Mouse (Mus musculus) right cerebral cortex, postnatal 10 days (tissue): ENCODE measurements around the gene Vpreb2.
"Not testable (repeated sequence)": the region's sequence is repeated elsewhere in the genome, so short reads cannot be mapped to it uniquely, and the experiment has no call there.

ENCODE experiments used
- DNase-seq, 2 experiments: peaks; one replicate each; pipeline ENCODE4 v3.0.0; 2021; ENCODE audit warnings: low spot score in 2 of 2

Gene Vpreb2

DNA sequence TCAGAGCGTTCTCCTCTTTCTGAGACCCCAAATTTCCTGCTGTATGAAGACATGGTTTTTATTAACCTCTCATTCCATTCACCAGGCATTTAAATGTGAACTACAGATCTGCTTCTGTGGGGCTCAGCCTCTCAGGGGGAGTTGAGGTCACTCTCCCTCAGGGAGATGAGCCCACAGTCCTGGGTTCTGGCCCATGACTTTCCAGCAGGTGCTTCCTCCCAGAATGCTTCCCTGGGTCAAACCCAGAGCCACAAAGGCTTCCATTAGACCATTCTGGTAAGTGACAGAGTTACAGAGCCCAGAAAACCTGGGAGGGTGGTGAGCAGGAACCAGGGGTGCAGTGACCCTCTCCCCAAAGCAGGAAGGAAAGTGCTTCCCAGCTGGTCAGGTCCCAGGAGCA, at the start of gene Vpreb2:
Gene Vpreb2, plus strand, starts transcription at position 301 of the 400 bp plus-strand sequence.
- no peak for DNase-seq

DNA sequence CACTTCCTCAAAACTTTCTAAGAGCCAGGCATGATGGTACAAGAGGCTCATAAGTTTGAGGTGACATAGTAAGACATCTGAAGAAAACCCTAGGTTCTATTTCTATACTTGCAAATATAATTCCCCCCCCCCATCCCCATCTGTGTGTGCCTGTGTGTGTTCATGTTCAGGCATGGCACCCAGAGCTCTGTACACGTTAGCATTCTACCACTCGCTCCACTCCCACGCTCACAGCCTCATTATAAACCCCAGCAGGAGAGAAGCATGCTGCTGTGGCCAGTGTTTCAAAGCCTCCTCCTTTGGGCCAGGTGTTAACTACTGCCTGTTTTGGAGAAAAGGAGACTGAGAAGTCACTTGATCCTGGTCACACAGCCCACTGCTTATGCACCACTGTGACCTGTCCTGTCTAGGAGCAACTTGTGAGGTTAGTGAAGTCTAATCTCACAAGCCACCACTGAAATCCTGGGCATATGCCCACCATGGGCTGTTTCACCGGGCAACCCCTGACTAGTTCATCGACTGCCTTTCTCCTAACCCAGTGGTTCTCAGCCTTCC, 48.2 kb upstream of the Vpreb2 start:
- DNase-seq: no peak

DNA sequence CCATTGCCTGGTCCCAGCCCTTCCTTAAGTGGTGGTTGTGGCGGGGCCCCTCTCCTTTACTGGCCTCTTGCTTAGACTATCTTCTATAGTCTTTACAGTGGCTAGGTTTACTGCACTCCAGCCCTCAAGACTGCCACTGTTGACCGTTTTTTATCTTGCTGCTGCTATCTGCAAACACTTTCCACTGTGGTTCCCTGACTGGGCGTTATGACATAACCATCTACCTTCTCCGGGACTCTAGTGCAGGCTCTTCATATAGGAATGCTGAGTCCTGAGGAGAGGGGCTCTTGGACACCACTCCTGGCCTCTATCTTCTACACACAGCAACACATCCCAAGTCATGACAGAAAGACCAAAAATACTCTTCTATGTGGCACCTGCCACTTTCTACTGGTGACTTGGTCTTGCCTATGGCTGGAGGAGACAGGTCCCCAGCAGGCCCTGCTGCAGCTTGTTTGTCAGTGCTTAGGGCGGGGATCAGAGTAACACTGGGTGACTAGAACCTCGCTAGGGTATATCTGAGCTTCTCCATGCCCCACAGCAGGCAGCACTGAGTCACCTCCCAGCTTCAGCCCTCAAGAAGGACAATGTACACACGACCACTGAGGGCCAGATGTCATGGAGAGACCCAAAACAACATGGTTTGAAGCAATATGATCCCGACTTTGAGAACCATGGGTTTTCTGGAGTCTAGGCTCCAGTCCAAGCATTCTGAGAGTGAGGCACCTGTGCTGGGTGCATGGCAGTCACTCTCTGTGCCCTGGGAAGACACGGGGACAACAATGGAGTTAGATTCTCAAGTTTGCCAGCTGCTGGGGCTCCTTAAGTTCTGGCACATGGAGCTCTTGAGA, 46.4 kb upstream of the Vpreb2 start:
- DNase-seq: no peak

DNA sequence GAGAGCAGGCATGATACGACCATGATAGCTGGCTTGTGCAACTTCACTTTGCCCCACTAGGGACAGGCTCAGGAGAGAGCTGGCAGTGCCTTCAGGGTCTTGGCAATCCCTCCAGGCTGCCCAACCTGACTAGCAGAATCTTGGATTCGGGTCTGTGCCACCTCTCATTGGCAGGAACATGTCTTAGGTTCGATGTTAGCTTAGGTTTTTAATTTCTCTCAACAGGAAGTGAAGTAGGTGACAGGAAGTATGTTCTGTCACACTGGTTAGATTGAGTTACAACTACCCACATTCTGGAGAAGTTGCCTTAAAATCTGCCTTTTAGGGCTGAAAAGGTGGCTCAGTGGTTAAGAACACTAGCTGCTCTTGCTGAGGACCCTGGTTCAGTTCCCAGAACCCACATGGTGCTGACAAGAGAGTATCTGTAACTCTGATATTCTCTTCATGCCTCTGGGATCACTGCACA, 45.8 kb upstream of the Vpreb2 start:
- DNase-seq: no peak

DNA sequence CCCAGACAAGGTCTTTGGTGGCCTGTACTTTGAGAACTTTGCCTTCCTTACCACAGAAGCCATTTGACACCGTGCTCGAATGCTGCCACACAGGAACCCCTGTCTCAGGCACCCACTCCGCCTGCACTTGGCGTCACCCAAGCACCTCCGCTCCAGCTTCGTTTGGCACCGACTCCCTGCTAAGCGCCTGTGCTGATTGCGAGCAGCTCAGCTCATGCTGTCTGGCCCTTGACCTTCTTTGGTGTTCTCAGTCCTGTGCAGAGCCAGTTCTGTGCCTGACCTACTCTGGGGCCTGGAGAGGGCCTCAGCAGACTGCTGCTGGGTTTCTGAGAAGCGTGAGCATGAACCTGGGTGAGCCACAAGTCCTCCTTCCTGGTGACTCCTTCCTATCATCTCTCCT, 43.5 kb upstream of the Vpreb2 start:
- DNase-seq: no peak

DNA sequence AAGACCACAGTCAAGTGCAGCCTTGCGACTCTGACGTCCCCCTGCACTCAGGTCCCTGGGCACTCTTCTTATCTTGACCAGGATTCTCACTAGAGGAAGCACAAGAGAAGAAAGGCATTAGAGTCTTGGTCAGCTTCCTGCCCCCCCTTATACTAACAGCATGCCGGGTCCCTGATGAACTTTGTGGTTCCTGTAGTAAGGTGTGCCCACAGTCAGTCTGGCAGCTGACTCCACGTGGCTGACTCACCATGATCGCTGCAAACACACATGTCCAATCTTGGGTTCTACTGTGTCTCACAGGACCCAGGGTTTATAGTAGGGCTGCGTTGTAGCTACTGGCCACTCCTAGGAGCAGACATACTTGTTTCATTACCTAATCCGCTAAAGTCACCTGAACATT, 42.0 kb upstream of the Vpreb2 start:
- no peak for DNase-seq

DNA sequence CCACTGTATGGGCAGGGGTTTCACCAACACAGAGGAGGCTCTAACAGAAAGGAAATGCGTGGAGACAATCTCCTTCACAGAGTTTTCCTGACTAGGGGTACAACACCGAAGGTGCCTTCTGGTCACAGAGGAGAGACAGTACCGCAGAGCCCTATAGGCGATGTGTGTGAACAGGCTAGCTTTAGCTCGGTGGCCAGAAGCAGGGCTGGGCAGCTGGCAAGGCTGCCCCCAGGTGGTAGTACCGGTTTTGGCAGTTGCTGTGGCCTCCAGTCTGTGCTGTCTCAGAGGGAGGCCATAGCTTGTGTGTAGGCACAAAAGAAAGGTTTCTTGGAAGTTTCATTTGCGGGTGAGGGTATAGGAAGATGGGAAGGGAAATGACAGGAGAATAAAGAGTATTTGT, 41.4 kb upstream of the Vpreb2 start:
- DNase-seq: peak in 1 of 2 experiments; percentile 46

DNA sequence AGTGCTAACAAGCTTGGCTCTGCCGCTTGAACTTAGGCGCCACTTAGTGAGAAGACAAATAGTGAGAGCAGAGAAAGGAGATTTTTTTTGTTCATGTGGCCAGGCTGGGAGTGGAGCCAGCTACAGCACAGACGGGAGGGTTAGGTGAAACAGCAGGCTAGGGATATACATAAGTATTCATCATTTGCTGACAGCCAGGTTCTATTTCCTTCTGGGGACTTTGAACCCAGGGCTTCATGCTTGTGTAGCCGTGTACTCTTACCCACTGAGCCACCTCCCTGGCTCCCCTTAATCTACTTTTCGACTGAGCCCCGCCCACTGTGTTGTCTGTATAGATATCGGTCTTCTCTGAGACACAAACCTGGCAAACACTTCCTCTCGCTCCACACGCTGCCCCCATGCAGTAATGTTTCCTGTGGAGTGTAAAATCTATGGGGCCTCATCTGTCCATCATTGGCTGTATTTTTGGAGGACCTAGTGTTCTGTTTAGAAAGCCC, 40.9 kb upstream of the Vpreb2 start:
- DNase-seq: no peak

DNA sequence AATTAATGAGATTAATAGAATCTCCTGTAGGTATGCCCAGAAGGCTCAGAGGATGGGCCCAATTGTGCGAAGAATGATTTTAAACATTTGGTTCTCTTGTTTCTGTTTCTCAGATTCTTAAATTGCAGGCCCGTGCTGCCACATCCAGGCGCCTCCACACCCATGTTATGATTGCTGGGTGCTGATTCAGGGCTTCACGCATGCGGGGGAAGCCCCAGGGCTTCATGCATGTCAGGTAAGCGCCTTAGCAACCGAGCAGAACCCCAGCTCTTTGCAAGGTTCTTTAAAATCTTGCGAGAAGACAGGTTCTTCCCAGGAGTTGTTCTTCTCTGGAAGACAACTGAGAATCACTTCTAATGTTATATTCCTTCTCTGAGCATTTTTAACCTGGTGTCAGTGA, 36.8 kb upstream of the Vpreb2 start:
- peak; percentile 23 to 31 for DNase-seq

DNA sequence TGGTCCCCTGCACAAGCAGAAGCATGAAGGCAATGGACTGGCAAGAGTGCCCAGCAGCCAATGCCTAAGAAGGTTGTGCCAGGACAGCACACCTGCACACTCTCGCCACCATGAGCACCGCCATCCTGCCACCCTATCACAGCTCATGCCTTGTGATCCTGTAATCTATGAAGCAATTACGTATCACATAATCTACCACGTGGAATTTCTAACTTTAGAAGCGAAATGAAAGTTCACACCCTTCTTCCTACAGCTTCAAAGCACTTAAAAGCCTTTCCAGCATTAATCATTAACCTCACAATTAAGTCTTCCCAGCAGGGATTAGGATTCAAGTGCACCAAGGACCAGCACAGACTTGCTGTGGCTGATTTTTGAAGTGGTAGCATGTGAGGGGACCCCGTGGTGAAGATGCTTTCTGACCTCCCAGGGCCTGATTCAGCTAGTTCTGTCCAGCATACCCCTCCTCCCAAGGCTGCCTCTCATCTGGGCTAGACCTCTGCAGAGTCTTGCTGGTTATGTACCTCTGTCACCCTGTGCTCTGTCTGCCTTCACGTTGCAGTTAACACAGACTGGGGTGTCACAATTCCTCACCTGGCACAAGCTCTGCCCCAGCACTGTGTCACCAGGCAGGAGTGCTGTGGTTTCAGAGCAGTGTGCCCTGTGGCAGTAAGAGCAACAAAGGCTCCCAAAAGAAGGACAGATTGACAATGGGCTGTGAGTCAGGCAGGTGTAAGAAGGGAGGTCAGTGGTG, 35.0 kb upstream of the Vpreb2 start:
- DNase-seq: peak in 1 of 2 experiments; percentile 16

DNA sequence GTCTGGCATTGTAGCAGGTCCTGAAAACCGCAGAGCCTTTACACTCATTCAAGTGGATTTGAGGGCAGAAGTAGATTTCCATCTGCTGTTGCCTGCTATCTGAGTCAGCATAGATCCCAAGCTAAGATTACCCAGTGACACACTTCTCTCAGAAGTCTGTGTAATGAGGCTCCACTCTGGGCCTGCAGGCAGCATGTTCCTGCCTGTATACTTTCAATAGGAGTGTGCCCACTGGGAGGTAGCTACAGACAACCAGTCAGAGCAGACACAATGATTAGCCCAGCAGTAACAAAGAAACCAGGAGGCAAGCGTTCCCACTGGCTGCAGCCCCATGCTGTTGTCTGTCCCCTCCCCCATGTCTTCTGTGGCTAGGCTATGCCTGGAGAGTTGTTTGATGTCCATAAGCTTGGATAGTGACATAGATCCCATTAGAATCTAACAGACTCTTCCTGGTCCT, 30.8 kb upstream of the Vpreb2 start:
- DNase-seq: no peak

DNA sequence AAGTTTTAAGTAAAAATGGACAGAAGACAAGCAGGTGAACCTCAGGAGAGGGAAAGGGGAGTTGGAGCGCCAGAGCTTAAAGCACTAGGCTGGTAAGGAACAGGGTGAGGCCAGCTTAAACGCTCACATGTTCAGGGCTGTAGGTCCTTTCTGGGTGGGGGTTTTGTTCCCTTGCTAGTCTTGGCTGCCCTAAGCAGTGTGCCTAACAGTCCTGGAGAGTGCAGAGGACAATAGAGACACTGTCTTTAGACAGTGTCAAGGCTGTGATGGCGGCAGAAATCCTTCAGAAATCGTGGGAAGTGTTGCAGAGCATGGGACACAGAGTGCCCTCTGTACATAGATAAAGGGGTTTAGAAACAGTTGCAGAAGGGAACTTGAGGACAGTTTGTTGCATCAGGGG, 30.2 kb upstream of the Vpreb2 start:
- no peak for DNase-seq

DNA sequence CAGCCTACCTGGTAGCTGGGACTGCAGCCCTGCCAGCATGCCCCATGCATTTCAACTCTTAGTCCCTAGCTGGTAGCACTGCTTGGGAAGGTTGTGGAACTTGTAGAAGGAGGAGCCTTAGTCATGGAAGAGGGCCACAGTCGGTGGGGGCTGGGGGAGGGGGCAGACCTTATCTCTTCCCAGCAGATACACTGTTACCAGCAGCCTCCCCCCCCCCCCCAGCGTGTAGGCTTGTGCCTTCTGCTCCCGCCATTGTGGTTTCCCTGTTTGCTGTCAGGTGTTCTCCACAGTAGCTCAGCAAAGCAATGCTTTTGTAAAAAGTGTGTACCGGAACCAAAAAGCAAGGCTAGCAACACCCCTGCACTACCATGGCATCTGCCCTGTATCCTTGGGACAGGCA, 28.6 kb upstream of the Vpreb2 start:
- no peak for DNase-seq

DNA sequence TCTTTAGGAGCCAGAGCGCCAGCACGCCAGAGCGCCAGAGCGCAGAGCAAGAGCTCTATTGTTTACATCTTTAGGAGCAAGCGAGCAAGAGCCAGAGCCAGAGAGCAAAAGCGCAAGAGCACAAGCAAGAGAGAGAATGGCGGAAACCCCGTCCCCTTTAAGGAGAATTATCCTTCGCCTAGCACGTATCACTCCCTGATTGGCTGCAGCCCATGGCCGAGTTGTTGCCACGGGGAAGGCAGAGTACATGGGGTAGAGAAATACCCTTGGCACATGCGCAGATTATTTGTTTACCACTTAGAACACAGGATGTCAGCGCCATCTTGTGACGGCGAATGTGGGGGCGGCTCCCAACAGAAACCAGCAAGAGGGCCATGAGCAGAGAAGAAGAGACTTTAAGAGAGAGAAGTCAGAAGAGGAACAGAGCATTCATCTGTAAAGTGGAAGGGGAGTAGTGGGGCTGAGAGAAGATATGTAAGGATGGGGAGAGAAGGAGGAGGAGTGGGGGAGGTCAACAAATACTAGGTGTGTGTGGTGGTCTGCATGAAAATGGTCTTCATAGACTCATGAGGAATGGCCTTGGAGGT, 24.1 kb upstream of the Vpreb2 start:
- DNase-seq: not testable (repeated sequence)

DNA sequence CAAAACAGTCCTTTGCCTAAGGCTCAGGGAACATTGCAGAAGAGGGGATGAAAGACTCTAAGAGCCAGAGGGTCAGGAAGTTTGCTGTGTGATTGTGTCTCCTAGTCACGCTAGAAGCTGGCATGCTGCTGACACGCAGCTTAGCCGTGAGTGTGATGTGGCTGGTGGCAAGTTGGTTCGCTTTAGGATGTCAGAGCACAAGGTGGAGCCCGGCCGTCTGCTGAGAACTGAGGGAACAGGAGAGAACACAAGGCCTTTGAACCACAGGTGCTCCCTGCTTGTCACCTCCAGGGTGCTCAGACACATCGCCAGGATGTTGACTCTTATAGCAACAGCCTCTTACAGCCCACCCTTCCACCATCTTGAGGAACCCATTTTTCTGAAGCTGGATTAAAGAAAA, 18.1 kb upstream of the Vpreb2 start:
- no peak for DNase-seq

DNA sequence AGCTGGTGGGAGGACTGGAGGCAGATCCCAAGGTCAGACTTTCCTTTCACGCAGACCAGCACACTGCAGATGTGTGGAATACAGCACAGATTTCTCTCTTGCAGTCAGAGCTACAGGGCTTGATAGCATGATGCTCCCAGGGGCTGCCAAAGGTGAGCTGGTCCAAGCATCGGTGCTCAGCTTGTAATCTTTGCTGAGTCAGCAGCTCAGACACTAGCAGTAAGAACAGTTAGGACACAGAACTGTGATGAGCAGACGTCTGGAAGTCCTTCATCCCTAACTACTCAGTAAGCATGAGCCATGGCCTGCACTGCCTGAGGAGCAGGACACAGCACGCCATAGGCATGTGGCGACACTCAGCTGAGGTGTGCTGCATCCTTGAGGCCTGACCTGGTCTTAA, 8.4 kb upstream of the Vpreb2 start:
- DNase-seq: no peak

DNA sequence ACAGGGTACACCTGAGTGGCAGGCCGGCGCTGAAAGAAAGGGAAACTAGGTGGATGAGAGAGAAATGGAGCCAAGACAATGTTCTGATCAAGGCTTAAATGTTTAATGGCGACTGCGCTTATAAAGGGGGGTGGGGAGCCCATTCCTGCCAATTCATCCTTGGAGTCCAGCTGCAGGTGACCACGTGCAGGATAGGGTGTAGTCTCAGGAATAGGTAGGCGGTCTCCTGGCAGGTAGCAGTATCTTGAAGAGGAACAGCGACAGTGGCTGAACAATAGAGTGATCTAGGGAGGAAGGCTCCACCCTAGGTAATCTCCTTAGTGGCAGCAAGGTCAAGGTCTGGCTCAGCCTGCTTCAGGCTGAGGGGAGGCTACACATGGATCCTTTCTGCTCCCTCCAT, 2.4 kb upstream of the Vpreb2 start:
- DNase-seq: not testable (repeated sequence)

DNA sequence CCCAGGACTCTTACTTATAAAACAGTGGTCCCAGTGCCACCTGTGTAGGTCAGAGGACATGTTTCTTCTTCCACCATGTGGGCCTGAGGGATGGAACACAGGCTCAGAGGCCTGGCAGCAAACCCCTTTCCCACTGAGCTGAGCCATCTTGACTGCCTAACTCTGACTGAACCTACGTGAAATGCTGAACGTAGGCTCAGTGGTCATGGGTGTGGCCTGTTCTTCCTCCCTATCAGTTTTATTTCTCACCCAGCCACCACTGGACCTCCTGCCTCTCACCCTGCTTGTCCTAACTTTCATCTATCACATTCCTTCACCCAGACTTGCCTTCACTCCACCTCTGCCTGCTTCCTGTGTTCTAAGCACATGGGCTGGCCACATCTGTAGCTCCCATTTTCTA, 3.0 kb downstream of the Vpreb2 start:
- no peak for DNase-seq

DNA sequence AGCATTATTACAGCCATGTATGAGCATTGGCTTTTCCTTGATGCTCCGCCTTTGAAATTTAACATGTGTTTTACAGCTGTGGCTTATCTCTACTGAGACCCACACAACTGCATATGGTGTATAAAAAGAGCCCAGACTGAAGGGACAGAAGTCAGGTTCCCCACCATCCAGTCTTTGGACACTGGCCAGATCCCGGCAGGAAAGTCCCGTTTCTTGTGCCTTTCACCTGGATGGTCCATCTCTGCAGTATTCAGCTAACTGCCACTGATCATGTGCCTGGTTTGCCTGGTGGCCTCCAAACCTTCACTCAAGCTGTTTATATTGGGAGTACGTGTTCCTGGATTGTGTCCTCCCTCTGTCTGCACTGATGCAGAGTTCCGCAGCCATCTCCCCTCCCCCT, 4.0 kb downstream of the Vpreb2 start:
- no peak for DNase-seq

DNA sequence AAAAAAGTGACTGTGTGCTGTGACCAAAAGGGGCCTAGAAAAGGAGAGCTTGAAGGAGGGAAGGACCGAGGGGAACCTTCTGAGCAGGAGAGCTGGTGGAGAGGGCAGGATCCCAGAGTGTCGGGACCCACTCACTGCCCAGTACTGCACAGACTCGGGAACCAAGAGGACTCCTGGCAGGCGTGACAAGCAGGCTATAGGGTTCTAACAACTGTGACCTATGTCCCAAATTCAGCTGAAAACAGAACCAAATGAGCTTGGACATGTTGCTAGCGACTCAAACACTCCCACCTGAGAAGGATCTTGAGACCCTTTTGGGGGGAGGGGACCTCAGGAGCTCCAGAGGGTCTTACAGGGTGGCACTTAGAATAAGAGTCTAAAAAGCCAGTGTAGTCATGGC, 4.8 kb downstream of the Vpreb2 start:
- DNase-seq: no peak

DNA sequence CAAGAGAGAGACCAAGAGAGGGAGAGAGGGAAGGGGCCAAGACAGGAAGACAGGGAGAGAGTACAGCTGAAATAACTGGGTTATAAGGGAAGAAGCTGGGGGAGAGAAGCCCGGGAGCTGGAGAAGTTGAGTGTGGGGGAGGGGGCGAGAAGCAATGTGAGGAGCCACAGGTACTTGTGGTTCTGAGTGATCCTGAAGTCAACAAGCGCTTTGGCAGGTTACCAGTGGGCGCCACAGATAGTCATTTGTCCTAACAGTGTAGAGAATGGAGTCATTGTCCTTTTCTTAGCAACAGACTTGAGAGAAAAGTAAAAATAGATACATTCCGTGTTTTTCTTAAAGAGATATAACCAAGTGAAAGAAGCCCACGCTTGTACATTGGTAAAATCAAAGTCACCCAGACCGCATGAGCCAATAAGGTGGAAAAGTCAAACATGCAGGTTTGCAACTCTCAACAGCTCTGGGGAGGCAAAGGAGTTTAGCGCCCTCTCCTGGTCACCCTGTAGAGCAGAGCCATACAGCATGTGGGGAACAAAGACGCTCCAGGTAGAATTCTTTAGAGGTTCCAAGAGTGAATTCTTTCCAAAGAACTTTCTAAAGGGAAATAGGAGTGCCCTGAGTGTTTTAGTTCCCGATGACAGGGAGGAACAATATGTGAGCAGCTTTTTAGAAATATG, 6.4 kb downstream of the Vpreb2 start:
- DNase-seq: peak; percentile 55 to 67
